Mouse (Mus musculus): ENCODE results near the gene Abhd17c.
"Not testable (repeated sequence)": the region's sequence is repeated elsewhere in the genome, so short reads cannot be mapped to it uniquely, and the experiment has no call there.

Gene Abhd17c

GRCm38 (mm10) chr7:84152821-84153220 lies 1.1 kb upstream of the Abhd17c start:
- no peak for DNase-seq (ENCODE audit: low read depth, low spot score)

- DNase-seq (ENCODE audit: low read depth, low spot score), result no peak
These were observed 681 bp upstream of the Abhd17c start for GRCm38 (mm10) chr7:84152374-84152773.

GRCm38 (mm10) chr7:84151960-84152334 lies 254 bp upstream of the Abhd17c start:
- DNase-seq (ENCODE audit: low read depth, low spot score), result peak; percentile 95

- DNase-seq (ENCODE audit: low read depth, low spot score), result peak; percentile 68
These were observed 1.2 kb downstream of the Abhd17c start for GRCm38 (mm10) chr7:84150361-84151000.

- DNase-seq (ENCODE audit: low read depth, low spot score), result no peak
These were observed 1.9 kb downstream of the Abhd17c start for GRCm38 (mm10) chr7:84149821-84150220.

- DNase-seq (ENCODE audit: low read depth, low spot score), result no peak
These were observed 2.8 kb downstream of the Abhd17c start for GRCm38 (mm10) chr7:84148896-84149295.

DNA sequence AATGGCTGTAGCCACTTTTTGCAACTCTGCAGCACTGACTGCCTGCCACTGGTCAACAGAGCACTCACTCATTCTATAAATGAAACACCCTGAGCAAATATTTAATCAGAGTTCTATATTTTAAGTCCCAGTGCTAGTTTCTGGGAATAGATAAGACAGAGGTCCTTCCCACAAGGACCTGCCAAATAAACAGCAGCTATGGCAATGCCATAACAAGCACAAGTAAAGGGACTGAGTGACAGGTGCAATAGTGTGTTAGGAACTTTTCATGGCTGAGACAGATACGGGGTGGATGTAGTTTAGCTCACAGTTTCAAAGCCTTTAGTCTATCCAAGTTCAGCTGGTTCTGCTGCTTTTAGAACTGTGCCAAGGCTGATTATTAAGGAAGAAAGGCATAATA lies 3.9 kb downstream of the Abhd17c start:
- DNase-seq (ENCODE audit: low read depth, low spot score), result no peak

GRCm38 (mm10) chr7:84145633-84146032 lies 6.1 kb downstream of the Abhd17c start:
- DNase-seq (ENCODE audit: low read depth, low spot score), result no peak

DNA sequence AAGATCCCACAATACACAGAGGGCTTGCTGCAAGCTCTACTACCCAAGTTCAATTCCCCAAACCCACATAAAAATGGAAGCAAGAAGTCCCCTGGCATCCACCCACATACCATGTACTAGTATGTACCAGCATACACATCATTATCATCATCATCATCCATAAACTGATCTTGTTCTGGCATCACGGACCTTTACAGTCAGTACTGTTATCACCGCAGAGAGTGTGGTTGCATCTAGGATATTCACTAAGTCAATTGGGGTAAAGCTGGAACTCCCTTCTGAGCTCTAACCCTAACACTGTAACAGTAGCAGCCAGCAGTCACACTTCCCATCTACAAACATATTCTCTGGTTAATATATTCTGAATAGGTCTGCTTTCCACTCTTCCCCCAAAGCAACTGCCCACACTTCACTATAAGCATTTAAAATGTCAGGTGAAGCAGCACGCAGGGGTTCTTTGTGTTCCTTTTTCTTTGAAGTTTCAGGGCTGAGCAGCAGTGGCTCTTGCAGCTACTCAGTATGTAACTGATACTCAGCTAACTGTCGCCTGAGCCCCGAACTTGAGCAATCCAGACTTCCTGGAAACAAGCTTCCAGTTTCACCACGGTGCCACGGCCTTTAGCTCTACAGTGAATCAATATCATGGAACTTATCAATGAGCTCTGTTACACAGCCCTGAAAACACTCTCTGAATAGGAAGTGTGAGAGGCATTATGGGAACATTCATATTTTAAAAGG lies 8.8 kb downstream of the Abhd17c start:
- no peak for DNase-seq (ENCODE audit: low read depth, low spot score)

- no peak for DNase-seq (ENCODE audit: low read depth, low spot score)
These were observed 9.5 kb downstream of the Abhd17c start for GRCm38 (mm10) chr7:84142196-84142595.

GRCm38 (mm10) chr7:84139566-84139965 lies 12.1 kb downstream of the Abhd17c start:
- DNase-seq (ENCODE audit: low read depth, low spot score), result no peak

GRCm38 (mm10) chr7:84138731-84139130 lies 13.0 kb downstream of the Abhd17c start:
- no peak for DNase-seq (ENCODE audit: low read depth, low spot score)

GRCm38 (mm10) chr7:84137779-84138178 lies 13.9 kb downstream of the Abhd17c start:
- no peak for DNase-seq (ENCODE audit: low read depth, low spot score)

DNA sequence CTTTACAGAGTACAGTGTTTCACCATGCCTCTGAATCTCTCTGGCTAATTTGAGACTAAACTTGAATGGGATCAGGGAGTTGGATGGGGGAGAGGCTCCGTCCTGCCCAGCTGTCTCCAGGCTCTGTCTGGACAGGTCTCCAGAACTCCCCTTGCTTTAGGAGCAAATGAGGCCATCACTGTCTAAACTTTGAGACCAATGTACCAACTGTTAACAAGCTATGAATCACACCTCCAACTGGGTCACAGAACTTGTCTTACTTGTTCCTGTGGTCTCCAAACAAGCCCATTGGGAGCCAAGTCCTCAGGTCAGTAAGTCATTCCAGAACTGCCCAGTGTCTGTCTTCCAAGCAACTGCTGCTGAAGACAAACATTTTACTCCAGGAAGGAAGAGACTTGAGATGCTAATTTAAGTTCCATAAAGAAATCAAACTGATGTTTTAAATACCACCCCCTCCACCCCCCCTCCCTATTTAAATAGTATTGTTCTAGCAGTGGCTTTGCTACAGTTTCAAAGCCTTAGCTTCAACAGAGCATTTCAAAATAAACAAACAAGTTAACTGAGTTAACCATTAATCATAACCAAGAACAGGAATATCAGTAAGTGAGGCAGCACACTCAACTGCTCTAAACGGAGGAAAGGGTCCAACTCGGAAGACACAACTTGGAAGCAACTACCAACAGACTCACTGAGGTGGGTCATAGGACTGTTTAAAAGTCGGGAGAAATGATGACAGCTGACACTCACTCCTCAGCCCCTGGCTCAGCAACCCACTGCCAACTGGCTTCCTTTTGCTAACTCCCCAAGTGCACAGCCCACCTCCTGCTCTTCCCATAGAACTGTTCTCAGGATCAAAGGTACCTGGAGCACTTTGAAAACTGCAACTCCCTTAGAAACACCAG lies 15.6 kb downstream of the Abhd17c start:
- DNase-seq (ENCODE audit: low read depth, low spot score), result no peak

DNA sequence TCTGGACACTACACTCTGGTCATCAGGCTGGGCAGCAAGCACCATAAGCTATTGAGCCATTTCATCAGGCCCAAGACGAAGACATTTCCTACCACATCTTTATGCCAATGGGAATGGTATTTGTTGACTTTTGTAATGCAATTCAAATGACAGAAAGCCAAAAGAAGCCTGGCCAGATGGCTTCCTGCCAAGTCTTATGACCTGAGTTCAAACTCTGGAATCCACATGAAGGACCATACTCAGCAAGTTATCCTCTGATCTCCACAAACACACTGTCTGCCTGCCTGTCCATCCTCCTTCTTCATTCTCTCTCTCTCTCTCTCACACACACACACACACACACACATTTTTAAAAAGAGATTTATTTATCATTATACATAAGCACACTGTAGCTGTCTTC lies 19.0 kb downstream of the Abhd17c start:
- DNase-seq (ENCODE audit: low read depth, low spot score), result no peak

- DNase-seq (ENCODE audit: low read depth, low spot score), result no peak
These were observed 20.0 kb downstream of the Abhd17c start for GRCm38 (mm10) chr7:84131736-84132135.

- DNase-seq (ENCODE audit: low read depth, low spot score), result no peak
These were observed 23.0 kb downstream of the Abhd17c start for GRCm38 (mm10) chr7:84128661-84129060.

DNA sequence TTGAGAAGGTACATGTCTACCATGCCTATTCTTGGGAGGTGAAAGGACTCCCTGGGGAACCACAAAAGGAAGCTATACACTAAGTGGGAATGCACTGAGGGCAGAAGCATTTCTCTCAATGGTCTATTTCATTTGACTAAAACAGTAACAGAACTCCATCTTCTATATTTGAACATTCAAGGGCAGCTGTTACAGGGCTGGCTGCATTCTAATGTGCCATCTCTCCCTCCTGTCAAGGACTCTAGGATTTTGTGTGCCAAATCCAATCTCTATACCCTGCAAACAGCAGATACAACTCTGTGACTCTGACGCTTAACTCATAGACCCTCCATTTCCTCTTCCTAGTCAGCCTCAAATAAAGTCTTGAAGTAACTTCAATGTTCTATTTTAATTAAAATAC lies 26.0 kb downstream of the Abhd17c start:
- DNase-seq (ENCODE audit: low read depth, low spot score), result no peak

DNA sequence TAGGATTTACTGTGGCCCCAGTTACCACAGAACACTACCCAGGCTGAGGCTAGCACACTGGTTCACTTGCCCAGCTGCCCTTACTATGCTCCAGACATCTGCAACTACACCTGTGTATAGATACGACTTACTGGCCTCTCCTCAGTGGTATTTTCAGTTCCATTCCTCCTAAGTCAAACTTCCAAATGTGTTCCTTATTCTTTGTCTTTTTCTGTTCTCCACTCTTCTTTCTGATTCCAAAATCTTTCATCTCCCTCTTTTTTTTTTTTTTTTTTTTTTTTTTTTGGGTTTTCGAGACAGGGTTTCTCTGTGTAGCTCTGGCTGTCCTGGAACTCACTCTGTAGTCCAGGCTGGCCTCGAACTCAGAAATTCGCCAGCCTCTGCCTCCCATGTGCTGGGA lies 28.0 kb downstream of the Abhd17c start:
- not testable (repeated sequence) for DNase-seq (ENCODE audit: low read depth, low spot score)

DNA sequence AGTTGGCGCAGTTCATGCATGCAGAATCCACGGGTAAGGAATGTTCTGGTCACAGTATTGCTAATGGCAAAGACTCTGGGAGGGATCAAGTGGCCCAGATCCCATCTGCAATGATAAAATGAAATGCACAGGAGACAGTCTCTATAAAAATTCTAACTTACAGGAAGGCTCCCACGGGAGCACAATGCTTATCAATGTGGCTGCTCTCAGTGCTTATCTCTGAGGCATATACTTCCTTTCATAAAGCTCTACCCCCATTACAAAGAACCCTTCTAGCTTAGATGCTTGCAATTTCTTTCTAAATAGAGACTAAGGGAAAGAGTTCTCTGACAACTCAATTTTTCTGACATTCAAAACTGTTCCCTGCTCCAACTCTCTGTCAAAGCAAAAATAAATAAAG lies 29.9 kb downstream of the Abhd17c start:
- no peak for DNase-seq (ENCODE audit: low read depth, low spot score)

GRCm38 (mm10) chr7:84120142-84120760 lies 31.4 kb downstream of the Abhd17c start:
- DNase-seq (ENCODE audit: low read depth, low spot score), result no peak
